Mouse (Mus musculus): ENCODE data around the gene Rad50.
A peak's percentile ranks its signal among the peaks of the same experiment; 100 is the strongest.

Gene Rad50

DNA sequence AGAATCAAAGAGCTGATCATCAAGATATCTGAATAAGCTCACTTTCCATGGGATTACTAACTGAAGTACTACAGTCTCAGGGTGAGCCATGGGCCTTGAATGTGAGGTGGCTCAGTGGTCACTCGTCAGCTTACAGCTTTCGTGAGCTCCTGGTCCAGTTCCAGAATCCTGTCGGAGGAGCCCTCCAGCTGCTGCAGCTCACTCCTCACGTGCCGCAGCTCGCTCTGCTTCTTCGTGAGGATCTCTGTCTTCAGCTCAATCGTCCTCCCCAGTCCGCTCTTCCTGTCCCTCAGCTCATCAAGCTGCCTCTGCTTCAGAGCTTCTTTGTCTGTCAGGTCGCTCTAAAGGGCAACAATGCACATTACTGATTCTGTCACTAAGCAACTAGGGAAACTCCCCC, 15.1 kb downstream of the Rad50 start:
- no peak for DNase-seq

DNA sequence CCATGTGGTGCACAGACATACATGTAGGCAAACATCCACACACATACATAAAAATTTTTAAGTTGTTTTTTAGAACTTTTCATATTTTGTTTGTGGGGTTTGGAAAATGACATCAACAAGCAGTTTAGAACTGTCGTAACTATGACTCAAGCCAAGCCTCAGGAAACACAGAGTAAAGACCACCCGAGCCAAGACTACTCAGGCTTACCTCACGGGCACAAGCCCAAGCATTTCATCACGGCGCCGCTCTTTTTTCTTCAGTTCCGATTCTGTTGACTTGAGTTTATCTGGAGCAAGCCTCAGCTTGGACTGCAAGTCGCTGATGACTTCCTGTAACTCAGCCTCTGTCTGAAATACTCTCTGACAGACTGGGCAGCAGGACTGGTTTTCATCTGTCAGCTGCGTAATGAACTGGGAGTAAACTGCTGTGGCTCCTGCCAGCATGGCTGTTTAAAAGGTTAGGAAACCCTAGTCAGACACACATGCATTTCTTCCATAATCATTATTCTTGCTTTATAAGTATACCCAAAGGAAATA, 24.1 kb downstream of the Rad50 start:
- no peak for DNase-seq

DNA sequence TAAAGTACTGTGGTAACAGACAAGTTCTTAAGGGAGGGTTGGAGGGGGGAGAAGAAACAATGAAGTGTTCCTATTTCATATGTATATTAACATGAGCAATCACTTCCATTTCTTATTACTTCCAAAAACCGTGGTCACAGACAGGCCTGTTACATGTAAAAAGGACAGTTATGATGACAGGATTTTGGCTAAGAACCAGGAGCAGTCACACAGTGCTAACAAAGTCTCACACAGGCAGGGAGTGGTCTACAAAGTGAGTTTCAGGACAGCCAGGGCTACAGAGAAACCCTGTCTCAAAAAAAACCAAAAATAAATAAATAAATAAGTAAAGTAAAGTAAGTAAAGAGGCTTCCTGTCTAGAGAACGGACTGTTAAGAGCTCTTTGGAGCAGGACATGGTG, 24.9 kb downstream of the Rad50 start:
- DNase-seq: no peak

- DNase-seq: no peak
Observed at GRCm38 (mm10) chr11:53681686-53682085, 25.4 kb downstream of the Rad50 start.

GRCm38 (mm10) chr11:53680141-53680540, 27.0 kb downstream of the Rad50 start:
- DNase-seq: no peak

GRCm38 (mm10) chr11:53671414-53671813, 35.7 kb downstream of the Rad50 start:
- DNase-seq: no peak

- DNase-seq: no peak
Observed at GRCm38 (mm10) chr11:53664091-53664490, 43.0 kb downstream of the Rad50 start.

DNA sequence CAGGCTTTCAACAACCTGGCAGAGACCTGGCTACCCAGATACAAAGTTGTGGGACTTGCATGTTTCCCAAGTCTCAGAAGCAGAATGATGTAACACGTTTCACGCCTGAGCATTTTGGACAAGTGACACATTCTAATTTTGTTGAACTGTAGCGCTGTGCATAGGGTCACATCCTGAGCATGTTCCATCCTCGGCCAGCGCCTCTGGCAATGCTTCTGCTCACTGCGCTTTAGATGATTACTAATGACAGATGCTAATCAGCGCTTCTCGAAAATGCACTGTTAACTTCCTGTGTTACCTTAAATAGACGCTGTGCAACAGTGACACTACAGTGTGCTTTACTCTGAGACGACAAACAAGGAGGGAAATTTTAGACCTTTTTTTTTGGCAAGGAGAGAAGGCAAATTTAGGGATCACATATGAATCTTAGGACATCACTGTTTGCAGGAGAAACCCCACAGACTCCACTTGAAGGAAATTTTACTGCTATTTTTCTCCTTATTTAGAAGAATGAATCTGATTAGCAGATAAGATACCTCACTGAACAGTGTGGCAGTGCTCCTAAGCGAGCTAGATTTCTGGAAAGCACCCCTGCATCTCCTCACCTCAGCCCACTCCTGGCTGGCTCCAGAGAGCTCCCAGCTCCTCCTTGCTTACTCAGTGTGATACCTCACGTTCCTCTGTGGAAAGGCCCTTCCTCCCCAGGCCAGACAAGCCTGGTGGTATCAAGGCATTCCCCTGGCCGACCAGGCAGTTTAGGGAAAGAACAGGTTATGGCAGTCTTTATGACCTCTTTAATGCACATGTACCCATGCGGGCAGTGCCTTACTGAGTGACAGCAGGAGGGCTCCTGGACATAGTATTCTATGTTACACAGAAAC, 44.1 kb downstream of the Rad50 start:
- no peak for DNase-seq

- no peak for DNase-seq
Observed at GRCm38 (mm10) chr11:53657828-53658227, 49.3 kb downstream of the Rad50 start.

DNA sequence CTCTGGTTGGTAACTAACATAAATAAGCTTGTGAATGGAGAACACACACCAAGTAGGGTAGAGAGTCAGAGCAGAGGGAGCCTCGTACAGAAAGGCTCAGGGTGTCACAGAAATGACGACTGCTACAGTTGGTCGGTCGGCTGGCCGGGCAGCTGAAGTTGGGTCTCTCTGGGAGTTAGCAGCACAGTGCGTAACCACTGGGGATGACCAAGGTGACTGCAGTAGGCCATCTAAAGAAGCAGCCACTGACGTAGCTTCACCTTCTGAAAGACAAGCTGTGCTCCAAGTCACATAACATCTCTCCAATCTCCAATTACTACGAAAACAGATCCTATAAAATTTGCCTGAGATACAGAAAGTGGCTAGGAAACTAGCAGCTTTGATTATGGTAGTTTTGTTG, 49.7 kb downstream of the Rad50 start:
- no peak for DNase-seq

- no peak for DNase-seq
Observed at GRCm38 (mm10) chr11:53656558-53657202, 50.4 kb downstream of the Rad50 start.

- DNase-seq: no peak
Observed at GRCm38 (mm10) chr11:53655043-53655442, 52.1 kb downstream of the Rad50 start.

GRCm38 (mm10) chr11:53652427-53652826, 54.7 kb downstream of the Rad50 start:
- DNase-seq: no peak

DNA sequence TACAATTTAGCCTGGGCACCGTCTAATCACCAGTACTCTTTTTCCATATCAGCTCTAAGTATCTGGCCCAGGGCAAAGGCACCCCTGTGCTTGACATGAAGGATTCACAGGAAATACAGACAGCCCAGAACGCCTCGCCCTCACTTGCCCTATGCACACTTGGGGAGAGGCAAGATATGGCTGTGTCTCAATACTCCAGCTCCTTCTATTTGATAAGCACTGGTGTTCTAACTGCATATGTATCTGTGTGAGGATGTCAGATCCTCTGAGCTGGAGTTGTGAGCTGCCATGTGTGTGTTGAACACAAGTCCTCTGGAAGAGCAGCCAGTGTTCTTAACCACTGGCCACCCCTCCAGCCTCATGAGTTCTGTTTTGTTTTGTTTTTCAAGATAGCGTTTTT, 55.7 kb downstream of the Rad50 start:
- DNase-seq: no peak

DNA sequence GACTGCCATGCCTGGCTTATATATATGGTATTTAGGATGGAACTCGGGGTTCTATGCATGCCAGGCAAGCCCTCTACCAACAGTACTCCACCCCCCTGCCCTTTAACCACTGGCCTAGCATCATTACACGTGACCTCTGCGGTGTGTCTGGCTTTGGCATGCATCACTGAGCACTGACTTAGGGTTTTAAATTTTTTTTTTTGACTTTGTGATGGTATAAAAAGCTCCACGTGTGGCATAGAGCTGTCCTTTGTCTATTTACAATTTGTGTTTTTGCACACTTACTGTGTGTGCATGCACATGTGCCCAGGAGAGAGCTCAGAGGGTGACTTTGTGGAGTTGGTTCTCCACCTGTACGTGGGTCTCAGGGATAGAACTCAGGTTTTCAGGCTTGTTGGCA, 63.1 kb downstream of the Rad50 start:
- no peak for DNase-seq

GRCm38 (mm10) chr11:53642744-53643279, 64.3 kb downstream of the Rad50 start:
- peak; percentile 17 to 28 for DNase-seq

DNA sequence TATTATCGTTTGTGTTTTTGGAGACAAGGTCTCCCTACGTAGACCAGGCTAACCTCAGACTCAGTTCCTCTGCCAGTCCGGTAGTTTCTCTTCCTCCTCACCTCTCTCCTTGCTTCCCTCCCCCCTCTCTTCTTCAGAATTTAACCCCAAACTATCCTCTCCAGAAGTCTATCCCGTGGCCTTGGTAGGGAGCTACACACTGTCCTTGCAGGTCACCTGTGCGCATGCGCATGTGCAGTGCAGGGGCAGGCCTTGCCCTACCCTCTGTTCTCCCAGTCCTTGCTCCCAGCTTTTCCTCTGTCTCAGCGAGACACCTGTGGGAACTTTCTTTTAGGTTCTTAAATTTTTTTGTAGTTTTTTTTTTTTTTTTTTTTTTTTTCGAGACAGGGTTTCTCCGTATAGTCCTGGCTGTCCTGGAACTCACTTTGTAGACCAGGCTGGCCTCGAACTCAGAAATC, 69.3 kb downstream of the Rad50 start:
- DNase-seq: no peak

DNA sequence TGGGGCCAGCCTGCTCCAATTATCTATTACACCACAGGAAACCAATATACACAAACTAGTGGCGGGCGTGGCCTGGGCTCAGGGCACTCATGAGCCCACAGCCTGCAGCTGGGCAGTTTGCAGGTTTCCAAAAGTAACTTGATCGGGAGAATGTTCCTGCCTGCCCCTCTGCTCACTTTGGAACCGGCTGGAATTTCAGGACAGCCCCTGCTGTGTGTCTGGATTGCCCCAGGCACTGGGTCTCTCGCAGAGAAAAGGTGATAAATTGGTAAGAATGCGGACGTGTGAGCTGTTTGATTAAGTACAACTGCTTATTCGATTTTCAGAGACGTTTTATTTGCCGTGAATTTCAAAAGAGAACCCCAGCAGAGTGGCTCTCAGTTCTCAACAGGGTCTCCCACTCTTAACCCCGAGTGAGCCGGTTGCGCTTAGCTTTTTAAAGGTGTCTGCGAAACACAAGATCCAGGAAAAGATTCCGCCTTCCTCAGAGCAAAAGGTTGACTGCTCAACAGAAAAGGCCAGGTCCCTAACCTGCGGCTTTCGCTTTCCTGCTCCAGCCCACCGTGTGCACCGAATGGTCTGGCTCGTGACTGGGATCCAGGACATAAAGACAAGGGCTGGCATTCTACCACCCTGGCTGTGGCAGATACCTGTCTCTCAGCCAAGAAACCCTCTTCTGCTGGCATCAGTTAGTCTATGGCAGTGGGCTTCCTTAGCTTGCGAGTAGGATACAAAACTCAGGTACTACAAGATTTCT, 69.9 kb downstream of the Rad50 start:
- DNase-seq: no peak

- DNase-seq: no peak
Observed at GRCm38 (mm10) chr11:53636183-53636646, 70.9 kb downstream of the Rad50 start.

DNA sequence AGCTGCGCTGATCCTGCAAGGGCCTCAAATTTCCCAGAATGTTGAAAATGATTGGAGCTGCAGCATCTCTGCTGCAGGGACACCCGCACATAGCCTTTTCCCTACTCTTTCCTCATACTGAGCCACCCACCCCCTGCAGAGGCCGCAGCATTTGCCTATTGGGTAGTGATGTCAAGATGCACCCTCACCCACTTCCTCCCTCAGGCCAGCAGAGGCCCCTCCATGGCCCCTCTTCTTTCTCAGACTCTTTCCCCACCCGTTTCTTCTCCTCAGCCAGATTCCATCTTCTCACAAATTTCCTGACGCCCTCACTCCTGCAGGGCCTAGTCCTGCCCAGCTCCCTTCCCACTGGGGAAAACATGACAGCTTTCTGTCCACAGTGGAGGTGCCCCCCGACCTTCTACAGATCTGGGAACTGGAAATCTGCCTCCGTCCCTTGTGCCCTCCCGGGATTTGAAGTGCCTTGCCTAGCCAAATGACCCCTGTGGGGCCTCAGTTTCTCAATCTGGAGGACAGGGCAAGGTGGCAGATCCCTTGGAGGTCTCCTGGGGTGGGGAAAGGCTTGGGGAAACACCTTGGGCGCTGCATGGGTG, 71.4 kb downstream of the Rad50 start:
- no peak for DNase-seq

DNA sequence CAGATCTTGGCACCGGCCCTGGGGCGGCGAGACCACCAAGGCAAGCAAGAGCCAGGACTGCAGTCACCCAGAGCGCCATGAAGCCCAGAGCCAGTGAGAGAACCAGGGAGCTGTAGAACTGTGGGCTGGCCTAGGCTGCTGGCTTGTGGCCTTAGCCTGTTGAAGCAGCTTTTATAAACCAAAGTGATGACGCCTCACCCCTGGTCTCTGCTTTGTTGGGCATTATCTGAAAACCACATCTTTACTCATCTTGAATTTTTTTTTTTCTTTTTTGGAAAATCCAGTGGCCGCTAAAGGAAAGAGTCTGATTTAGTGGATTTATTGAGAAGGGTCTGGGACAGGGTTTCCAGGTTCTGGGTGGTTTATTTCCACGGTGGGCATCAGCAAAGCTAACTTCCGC, 72.6 kb downstream of the Rad50 start, which contains the start of gene Il13:
Il13 (minus strand) TSS at position 147 of the 400 bp plus-strand sequence.
- DNase-seq: no peak

DNA sequence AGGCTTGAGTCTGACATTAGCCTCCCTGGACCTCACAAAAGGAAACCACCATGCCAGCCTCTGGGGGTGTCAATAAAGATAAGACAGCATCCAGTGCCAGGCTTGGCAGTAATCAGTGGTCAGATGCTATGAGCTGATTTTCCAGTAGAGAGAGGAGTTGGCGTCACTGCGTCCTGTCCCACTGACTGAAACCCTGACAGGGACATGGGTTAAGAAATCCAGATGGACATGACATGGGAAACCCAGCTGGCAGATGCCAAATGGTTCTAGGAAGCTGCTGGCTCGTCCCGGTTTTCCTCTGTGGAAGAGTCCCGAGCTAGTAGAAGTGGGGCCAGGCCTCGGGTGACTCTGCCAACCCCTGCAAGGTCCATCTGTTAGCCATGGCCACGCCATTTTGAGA, 73.5 kb downstream of the Rad50 start:
- no peak for DNase-seq

Data from B cell, adult 2 months (primary cell).